Mouse (Mus musculus) lung, adult 18-20 months (tissue): ENCODE data around the gene Sox30.

ENCODE experiments used
- DNase-seq, 2 experiments: peaks; one replicate each; pipeline ENCODE4 v3.0.0; 2022; ENCODE audit warnings: mixed read lengths in 2 of 2

The Sox30 gene

DNA sequence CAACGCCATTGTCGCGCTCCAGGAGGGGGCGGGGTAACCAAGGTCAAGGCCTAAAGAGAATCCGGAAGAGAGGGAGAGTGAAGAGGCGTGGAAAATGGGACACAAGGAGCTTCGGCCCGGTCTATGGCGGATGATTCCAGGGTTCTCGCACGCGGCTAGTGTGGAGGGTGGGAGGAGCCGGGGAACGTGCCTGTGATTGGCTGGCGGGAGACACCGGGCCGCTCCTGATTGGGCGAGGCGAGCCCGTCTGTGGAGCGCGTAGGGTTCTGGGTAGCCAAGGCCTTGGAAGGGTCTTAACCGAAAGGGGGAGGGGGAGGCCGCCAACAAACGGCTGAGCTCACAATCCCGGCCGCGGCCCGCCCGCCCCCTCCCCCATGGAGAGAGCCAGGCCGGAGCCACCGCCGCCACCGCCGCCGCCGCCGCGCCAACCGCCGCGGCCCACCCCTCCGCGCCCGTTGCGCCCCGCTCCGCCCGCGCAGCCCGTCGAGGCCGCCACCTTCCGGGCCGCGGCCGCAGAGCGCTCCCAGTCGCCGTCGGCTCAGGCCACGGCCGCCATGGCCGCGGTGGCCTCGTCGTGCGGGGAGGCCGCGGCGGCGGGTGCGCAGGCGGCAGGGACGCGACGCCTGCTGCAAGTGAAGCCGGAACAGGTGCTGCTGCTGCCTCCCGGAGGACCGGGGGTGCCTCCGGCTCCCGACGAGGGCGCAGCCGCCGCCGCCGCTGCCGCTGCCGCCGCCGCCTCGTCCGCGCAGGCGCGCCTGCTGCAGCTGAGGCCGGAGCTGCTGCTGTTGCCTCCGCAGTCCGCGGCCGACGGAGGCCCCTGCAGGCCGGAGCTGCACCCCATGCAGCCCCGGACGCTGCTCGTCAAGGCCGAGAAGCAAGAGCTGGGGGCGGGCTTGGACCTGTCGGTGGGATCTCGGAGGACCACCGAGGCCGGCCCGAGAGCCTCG, at the start of gene Sox30:
TSS of gene Sox30 (plus strand) at position 365 of the 947 bp plus-strand sequence.
- DNase-seq = peak; percentile 20 to 29

DNA sequence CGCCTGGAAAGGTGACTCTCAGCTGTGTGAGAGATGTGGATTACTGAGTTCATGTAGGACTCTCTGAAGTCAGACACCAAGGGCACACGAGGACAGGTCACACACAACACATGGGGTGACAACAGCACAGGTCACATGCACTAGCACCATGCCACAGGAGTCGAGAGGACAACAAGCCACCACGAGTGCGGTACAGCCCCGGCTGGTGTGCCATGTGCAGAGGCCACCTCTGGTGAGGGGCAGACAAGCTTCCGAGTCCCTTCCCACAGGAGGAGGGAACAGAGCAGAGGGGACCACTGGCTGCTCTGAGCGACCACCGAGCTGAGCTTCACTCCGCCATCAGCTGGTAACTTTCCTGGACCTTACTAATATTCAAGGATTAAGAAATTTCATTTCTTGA, 47.3 kb upstream of the Sox30 start:
- no peak for DNase-seq

DNA sequence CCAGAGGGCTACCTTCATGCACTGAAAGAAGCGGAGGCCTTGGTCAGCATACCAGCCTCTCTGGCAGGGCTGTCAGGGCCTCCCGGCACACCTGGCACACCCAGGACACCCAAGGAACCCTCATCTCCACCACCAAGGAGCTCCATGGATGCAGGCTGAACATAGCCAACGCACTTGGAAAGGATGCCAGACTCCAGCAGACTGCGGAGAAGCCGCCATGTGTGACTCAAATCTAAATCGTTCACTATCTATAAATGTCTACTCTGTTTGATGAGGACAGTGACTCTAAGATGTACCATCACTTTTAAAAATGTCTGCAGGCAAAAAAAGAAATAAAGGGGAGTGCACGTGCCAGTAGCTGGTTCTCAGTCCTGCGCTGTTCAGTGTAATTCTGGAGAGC, 42.6 kb upstream of the Sox30 start:
- DNase-seq = no peak

DNA sequence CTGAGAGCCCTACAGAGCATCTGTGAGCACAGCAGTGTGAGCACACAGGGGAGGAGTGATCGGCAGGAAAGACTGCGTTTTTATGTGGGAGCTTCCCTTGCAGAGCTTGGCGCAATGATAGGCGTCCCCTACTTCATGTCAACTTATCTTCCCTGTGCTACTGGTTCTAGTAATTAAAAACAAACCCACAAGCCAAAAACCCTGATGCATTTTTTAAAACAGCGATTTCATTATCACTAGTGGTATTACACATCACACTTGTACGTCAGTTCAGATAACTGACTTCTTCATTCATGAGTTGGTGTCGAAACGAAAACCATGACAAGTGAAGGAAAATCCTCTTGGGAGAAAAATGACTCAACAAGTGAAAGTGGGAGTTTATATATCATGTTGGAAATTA, 41.2 kb upstream of the Sox30 start:
- DNase-seq = no peak

DNA sequence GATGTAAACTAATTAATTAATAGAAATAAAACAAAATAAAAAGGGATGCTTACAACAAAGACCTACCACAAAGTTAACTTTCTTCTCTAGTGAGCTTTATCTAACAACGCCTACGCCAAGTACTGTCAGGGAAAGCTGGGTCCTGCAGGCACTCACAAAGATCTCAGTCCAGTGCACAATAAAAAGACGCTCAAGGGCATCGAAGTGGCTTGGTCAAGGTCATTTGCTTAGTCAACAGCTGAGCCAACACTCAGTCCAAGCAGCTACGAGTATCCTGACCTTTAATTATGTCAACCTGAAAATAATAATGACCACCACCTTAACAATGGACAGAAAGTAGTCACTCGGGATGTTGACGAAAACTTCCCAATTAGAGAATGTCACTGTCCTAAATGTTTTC, 37.8 kb upstream of the Sox30 start:
- no peak for DNase-seq

DNA sequence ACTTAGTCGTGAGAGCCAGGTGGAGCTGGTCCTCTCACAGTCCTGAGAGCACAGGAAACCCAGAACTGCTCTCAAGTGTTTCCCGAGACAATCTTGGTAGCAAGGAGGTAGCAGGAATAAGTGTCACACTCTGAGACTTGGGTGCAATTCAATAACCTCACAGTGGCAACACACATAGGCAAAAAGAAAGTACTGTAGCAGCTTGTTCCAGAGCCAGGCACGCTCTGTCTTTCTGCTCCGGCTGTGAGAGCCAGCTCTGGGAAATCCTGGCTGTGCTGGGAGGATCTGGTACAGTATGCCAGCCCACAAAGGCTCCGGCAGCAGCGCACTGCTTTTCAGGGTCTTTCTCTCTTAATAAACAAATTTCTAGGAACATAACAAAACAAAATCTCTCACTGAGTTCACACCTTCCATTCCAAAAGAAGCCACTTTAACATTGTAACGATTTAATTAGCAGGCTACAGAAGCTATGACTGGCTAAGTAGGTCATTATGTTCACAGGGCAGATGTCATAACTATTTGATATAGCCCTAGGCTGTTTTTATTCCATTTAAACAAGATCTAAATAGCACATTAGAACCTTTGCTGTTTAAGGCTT, 36.9 kb upstream of the Sox30 start:
- DNase-seq = no peak

DNA sequence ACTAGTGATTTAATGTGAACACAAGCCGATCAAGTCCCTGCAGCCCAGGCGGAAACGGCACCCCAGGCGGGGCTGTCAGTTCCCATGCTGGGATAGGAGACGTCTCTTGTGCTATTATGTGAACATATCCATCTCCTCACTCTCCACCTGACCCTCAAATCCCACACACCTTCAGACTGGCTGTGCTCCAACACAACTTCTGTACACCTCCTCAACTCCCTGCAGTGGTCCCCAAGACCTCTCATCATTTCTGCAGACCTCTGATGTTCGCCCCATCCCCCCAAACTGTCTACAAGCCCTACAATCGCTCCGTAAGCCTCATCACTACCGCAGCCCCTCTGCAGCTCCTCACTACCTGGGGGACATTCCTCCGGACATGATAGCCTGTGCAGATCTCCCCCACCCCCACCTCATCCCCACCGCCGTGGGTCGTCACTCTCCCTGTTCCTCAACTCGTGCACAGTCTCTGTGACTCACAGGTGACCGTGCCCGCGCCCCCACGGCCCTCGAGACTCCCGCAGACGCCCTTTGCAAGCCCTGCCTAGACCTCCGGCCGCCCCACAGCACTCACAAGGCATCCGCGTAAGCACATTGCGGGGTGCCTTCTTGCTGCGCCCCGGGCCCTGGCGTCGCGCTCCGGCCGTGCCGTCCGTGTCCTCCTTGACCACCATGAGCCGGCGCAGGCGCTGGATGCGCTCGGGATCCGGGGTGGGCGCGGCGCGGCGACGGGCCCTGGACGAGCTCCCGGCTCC, 36.0 kb upstream of the Sox30 start:
- DNase-seq = no peak

DNA sequence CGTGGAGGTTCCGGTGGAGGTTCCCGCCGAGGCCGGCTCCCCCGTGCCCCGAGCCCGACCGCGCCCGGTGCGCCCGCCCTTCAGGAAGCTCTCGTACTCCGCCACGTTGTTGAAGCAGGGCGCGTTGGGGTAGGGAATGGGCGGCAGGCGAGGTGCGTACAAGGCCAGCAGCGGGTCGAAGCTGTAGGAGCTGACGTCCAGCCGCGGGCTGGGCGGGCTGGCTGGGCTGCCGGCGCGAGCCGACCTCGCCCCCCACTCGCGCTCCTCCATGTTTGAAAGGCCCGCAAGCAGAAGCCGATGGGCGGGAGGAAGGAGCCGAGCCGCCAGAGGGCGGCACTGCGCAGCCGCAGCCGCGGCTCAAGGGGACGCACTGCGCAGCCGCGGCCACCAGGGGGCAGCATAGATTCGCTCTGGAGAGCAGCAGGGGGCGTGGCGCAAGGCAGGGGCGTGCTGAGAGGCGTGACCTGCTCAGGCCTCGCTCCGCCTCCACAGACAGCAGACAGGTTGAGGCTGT, 35.4 kb upstream of the Sox30 start, which contains the start of gene Lsm11:
TSS of gene Lsm11 (minus strand) at position 293 of the 514 bp plus-strand sequence.
- DNase-seq = peak; percentile 93 to 94

DNA sequence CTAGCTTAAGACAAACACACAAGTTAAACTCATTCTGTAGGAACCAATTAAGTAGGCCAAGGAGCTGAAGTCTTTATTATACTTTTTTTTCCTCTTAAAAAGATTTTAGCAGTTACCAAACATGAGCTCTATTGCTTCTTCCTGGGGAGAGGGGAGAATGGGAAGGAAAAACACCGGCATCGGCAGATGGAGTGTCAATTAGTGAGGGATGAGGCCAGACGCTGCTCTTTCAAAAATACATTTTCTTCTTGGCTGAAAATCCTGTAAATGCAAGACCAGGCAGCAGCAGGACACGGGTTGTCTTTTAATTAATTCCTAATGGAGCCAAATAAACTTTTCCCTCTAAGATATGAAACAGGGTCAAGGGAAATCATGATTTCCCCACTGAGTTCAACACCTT, 33.3 kb upstream of the Sox30 start:
- DNase-seq = no peak

DNA sequence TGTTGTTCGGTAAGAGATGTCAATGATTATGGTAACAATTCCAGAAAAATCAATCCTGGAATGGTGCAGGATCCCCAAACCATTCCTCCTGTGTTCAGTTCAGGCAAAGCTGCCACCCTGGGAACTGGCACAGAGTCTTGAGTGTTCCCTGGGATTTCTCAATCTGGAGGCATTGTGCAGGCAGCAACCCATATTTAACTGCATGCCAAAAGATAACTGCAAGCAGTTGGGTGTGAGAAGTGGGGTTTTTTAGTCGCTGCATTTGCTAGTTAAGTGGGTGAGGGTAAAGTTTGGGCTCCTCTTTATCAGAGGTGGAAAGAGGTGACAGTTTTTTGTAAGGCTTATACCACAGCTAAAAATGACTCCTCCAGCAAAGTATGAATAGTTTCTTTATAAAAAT, 32.6 kb upstream of the Sox30 start:
- no peak for DNase-seq

DNA sequence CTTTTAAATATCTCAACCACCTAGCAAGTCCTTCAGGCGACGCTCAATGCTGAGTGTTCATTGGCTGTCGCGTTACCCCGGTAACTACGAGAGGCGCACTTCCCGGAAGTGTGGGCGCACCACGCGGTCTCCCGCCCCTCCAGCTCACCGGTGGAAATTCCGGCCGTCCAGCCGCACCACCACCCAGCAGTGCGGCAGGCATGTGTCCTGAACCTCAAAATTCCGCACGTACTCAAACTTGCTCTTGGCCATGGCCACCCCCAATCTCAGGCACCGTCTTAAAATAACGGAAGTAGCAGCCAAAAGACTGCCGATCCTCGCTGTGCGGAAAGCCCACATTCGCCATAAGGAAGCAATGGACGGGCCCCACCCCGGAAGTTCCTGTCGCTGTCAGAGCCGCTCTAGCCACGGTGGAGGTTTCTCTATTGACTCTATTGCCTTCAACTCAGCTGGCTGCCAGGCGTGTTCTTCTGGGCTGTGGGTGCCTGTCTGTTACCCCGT, 24.9 kb upstream of the Sox30 start, which contains the start of gene Thg1l:
TSS of gene Thg1l (minus strand) at position 368 of the 501 bp plus-strand sequence.
- DNase-seq = peak; percentile 92 to 94

DNA sequence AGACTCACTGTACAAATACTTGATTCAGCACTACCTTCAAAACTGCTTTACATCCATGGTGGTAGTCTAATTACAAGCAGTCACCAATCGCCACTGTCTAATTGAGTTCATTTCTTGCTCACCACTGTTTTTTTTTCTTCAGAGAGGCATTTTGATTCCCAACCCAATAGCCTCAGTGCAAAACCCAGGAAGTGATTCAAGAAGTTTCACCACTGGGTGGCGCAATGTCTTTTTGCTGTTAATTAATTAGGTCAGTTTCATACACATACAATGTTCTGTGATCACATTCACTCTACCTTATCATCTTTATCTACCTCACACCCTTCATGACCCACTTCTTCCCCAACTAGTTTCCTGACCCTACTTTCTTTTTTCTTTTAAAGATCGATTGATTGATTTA, 20.5 kb upstream of the Sox30 start:
- no peak for DNase-seq

DNA sequence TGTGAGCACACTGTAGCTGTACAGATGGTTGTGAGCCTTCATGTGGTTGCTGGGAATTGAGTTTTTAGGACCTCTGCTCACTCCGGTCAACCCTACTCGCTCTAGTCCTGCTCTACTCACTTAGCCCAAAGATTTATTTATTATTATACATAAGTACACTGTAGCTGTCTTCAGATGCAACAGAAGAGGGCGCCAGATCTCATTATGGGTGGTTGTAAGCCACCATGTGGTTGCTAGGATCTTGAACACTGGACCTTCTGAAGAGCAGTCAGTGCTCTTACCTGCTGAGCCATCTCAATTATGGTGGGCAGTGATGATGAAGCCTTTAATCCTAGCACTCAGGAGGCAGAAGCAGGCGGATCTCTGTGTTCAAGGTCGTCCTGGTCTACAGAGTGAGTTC, 20.1 kb upstream of the Sox30 start:
- no peak for DNase-seq

DNA sequence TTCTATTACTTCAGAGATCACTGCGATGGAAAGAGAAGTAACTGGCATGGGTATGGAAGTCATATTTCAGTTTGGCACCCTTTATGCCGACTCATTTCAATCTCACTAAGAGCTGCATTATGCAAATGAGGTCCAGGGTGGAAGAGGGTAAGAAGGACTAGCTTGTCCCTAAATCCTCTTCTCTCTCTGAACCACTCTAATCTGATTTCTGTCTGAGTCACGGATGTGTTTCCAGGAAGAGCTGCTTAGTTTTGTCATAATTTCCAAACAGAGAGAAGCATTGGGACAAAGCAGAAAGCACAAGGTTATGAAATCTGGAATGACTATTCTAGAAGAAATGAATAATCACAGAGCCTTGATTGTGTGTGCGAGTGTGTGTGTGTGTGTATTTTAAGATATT, 13.2 kb upstream of the Sox30 start:
- no peak for DNase-seq

DNA sequence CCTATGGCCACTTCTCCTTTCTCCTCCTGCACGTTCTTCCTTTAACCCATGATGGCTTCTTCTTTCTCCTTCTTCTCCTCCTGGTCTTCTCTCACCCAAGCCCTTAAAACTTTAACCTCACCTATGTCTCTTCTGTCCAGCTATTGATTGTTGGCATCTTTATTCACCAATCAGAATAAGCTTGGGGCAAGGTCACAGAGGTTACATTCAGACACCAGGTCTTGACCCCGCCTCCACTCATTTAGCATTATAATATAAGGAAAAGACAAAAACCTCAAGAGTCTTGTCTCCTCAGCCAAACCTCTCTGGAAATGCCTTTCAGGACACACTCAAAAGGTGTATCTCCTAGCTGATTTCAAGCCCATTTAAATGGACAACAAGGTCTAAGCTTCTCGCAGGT, 11.6 kb upstream of the Sox30 start:
- no peak for DNase-seq

DNA sequence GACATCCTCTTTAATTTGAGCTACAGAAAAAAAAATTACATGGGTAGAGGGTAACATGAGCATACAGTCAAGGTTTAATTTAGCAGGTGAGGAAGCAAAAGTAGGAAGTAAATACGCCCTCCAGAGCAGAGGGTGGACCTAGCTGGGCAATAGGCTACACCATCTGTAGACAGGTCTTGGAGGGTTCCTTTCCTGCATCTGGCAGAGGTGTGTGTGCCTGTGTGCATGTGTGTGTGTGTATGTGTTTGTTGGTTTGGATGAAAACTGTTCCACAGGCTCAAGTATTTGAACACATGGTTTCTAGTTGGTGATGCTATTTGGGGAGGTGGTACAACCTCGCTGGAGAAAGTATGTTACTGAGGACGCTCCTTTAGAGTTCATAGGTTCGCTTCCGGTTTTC, 6.5 kb upstream of the Sox30 start:
- DNase-seq = no peak

DNA sequence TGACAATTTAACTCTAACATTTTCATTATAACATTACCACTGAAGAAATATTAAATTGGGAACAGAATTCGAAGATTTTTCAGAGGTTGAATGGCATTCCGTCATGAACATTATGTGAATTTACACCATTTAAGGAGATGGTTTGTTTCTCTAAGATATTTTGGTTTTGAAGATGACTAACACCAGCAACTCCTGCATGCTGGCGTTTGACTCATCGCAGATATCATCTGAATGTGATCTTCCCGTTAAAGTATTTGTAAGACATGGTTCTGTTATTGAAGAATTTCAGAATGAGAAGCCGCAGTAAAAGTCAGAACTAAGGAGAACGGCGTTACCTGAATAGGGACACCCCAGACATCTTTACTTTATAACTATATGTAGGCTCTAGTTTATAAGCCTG, 5.6 kb upstream of the Sox30 start:
- DNase-seq = no peak

DNA sequence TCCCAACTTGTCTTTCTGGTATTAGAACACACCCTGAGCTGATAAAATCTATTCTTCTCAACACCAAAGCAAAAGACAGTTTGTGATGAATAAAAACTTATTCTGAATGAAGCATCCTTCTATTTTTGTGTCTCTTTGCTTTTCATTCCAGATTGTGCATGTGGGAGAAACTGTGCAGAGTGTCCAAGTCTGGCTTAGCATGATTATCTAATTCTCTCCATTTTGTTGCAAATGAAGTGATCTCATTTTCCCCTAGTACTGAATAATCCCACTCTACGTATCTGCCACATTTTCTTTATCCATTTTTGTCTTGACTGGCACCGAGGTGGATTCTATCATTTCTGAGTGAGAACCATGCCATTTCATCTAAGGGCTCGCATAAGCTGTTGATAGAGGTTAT, 4.0 kb upstream of the Sox30 start:
- DNase-seq = no peak

DNA sequence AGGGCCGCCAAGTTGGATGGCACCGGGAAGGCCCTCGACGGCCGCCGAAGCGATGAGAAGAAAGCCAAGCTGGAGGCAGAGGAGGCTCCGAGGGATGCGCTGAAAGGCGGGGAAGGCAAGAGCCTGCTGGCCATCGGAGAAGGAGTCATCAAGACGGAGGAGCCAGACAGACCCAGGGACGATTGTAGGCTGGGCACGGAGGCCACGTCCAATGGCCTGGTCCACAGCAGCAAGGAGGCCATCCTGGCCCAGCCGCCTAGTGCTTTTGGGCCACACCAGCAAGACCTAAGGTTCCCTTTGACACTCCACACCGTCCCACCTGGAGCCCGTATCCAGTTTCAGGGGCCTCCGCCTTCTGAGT, 763 bp downstream of the Sox30 start:
- DNase-seq = no peak

DNA sequence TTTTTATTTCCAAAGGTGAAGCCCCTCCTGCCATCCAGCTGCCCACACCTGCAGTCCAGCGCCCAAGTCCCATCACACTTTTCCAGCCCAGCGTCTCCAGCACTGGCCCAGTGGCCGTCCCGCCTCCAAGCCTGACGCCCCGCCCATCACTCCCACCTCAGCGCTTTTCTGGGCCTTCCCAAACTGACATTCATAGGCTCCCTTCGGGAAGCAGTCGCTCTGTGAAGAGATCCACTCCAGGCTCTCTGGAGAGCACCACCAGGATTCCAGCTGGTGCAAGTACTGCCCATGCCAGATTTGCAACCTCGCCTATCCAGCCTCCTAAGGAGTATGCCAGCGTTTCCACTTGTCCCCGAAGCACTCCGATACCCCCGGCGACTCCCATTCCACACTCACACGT, 11.5 kb downstream of the Sox30 start:
- peak; percentile 43 to 55 for DNase-seq

DNA sequence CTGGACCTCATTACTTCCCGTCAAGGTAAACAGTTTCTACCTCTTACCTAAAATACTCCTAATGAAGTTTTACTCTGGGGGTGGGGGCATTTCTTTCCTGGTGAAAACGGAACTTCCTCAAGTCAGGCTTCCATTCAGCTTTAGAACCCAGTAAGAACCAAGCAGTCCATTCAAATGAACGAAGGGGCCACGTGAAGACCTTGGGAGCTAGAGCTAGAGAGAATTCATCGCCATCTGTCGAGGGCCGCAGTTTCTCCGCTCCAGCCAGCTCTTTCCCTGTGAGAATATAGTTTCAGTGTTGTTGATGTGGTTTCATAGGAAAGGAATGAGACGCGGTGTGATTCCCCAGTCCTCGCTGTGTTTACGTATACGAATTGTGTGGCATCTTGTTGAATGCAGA, 12.0 kb downstream of the Sox30 start:
- no peak for DNase-seq

DNA sequence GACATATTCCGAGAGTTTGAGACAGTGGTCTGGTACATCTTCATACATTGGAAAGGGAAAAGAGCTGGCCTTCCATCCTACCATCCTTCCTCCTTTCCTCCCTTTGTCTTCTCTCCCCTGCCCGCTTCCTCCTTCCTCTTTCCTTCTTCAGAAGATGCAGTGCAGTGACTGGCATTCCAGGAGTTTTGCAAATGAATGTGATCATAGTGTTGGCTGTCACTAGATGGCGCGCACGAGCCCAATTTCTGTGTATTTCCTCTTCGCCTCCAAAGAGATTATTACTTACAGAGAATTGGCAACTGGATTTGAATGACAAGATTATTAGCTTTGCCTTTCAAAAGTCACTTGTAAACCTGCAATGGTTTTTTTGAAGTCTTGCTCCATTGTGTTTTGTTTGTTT, 36.0 kb downstream of the Sox30 start:
- peak; percentile 44 to 53 for DNase-seq

DNA sequence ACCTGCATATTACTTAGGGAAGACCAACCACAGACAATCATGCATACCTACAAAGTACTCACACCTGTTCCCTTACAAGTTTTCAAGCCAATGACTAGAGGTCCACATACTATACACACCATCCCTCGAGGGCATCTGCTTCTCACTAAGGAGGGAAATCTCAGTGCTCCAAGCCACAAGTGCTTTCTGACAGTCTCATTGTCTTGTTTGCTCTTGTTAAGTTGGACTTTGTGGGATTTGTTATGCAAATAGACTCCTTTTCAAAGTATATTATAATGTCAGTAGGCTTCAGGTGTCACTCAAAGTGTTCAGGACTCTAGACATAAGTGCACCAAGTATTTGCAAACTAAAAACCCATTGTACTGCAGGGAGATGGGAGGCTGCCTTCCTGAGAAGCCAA, 40.1 kb downstream of the Sox30 start:
- DNase-seq = no peak
